Mouse (Mus musculus) thymus, postnatal 25 days (tissue): ENCODE results near the gene Shank2.

Experiments used
- DNase-seq: peaks from one replicate; pipeline ENCODE4 v3.0.0; 2022

The Shank2 gene

DNA sequence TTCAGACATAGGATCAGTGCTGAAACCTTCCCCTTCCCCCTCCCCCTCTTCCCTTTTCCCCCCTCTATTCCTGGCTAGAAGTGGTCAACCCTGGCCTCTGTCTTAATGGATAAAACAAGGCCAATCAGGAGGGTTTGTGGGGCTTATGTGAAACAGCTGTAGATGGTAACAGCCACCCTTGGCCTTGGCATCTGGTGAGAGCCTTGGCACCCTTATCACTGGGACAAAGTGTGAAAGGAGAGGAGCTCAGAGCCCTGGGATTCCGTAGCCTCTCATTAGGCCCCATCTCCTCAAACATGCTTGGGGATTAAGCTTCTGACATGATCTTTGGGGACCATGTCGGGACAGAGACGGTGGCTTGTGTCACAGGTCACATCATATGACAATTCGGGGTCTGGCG, 106.4 kb downstream of the Shank2 start:
- no peak for DNase-seq

DNA sequence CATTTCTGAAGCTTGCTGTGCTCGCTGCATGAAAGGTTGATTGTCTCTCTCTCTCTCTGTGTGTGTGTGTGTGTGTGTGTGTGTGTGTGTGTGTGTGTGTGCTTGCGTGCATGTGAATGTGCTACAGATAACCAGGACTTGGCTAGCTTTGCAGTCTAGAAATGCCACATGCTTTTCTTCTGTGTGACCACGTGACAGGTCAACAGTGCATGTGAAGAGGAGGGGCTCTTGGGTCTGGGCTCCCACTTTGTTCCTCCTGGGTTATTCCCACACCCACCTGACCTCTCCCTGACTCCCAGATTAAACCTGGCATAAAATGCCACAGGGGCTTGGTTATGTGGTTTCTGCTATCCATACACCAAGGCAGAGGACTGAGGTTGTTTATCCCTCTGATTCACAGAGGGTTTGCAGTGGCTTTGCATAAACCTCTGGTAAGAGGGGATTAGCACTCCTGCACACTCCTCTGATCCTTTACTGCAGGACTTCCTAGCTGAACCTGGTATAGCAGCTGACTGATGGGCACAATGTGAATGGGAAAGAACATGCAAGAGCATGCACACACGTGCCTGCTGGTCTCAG, 109.4 kb downstream of the Shank2 start:
- DNase-seq: no peak

DNA sequence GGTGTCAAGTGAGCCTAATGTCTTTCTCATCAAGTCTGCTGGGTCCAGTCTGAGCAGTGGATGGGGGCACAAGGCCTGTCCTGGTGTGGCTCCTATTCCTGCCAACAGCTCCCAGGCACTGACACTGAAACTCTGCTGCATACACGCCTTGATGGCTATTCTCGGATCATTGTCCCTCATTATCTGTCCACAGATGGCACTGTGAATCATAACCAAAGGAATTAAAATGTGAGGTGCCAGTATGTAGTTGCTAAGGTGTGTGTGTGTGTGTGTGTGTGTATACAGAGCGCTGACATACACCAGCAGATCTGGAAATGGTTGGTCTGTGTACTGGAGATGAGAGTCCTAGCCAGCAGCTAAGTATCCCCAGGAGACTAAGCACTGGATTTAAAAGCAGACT, 110.3 kb downstream of the Shank2 start:
- DNase-seq: no peak

DNA sequence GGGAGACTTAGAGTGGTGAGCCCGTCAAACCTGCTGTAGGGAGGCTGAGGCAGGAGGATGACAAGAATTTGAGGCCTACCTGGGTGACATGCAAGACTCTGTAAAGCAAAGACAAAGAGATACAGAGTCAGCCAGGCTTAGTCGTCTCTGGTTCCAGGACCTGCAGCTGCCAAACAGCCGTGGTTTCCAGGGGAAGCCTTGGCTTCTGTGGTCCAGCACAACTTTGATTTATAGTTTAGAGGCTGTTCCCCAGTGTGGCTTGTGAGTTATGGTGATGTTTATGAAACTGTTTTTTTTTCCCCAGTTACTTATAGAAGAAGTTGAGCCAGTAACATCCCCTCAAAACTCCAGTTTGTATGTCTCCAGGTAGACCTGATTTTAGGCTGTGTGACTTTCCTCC, 112.5 kb downstream of the Shank2 start:
- DNase-seq: no peak

DNA sequence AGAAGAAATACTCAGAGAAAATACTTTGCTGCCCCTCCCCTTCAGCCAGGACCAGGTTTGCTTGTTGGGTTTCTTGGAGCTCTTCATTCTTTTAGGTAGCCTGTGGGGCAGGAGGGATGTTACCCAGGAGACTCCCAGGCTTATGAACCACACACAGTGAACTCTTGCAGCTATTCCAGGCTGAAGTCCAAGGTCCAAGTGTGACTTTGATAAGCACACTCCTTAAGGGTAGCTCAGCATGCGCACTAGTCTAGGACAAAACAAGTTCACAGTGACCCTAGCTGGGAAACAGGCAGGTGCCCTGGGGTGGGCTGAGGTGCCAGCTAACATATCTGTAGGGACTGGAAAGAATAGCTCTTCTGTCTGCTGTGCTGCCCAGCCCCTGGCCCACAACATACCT, 117.8 kb downstream of the Shank2 start:
- no peak for DNase-seq

DNA sequence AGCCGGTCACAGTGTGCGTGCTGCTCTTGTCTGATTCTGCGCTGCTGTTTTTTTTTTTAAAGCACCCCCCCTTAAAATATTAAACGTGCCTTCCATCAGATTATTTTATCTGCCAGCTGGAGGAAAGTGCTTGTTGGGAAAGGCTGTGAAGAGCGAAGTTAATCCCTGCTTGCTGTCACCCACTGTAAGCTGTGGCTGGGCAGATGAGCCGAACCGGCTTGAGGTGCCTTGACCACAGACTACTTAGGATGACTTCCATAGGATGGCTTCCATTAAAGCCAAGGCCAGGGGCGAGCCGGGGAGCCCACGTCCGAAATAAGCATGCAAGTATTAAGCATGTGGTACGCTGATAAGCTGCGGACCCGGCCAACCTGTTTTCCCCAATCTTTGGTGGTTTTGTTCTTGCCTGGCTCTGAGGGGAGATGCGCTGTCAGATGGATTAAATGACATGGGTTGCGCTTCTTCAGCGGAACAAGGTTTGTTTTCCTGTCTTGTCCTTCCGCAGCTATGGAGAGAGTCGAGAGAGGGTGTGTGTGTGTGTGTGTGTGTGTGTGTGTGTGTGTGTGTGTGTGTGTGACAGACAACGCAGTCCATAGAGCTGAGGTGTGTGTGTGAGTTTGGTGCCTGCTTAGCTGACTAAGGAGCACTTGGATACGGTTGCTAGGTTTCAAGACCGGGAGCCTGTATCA, 131.1 kb downstream of the Shank2 start:
- no peak for DNase-seq

DNA sequence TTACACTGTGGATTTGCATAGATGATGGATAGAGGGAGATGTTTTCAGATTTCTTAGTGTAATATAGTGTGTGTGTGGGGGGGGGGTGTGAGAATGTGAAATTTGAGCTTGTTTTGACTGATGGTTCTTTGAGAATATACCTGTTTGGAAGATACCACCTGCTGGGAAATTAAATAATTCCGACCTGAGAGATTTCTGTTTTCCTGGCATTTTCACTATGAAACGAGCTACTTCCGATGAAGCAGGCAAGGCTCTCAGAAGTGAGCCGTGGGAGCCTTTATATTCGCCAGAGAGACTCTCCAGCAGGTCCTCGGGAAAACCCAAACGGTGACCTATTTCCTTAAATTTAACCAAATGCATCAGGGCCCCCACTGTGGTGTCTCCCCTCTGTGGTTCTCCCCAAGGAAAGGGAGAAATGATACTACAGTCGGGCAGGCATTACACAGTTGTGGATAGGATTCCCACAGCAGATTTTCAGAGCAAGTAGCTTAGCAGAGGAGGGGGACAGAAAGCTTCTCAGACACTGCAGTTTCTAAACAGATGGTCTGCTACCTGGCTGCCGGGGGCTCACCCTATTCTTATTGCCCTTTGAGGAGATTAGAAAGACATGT, 131.8 kb downstream of the Shank2 start:
- no peak for DNase-seq

DNA sequence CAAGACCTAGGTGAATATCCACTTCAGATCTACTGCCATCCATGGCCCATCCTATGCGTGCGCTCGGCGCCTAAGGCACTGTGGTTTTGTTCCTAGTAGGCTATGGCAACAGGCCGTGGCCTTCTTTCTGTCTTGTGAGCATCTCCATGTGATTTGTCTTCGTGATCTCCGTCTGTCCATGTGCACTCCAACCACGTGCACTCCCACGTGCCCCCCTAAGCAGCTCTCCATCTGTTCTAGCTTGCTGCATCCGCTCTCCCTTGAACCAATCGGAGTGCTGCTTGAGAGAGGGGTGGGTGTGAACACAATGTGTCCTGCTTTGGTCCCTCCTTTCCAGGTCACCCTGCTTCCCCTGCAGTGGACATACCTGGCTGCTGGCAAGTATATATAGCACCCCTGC, 133.0 kb downstream of the Shank2 start:
- no peak for DNase-seq

DNA sequence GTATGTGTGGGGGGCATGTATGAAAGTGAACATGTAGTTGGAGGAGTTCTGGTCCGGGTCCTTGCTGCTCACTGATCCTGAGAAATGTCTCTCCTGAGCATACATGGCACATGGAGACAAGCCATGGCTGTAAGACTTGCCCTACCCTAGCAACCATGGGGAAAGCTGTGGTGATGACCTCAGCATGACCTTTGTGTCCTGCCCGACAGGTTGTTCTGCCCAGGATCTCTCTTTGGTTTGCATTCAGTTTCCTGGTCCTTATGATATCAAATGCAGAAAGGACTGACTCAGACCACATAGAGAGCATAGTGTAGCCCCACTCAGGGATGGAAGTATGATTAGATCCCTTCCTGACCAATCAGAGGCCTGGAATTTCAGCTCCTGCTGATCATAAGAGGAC, 136.1 kb downstream of the Shank2 start:
- DNase-seq: no peak

DNA sequence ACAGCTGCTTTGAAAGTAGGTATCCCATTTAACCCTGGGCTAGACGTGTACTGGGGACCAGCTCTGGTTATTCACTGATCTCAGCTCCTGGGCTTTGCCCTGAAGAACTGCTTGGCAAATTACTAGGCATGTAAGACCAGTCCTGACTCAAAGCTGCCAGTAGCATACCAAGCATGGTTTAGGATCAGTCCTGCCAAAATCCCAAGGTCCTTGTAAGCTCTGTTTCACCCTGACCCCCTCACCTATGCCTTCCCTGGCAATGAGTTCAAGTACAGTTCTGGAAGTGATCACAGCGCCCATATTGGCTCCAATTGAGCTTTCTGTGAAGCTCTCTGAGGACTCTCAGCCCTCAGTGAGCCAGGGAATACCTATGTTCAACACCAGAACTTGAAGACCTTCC, 136.7 kb downstream of the Shank2 start:
- no peak for DNase-seq

DNA sequence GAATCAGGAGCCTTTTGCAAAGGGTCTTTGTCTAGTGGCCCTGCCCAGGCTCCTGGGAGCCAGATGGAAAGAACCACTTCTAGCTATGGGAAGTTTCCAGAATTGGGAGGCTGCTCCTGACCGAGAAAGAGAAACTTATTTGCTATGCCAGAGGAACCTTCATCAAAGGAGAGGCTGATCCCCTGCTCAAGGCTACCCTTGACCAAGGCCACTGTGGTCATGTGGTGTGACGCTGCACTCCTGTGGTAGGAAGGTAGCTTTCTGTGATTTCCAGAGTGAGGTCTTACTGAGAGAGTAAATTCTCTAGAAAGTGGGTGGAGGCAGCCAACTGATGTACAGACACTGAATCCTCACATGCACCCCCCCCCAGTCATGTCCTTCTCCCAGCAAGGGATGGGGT, 138.0 kb downstream of the Shank2 start:
- DNase-seq: no peak

DNA sequence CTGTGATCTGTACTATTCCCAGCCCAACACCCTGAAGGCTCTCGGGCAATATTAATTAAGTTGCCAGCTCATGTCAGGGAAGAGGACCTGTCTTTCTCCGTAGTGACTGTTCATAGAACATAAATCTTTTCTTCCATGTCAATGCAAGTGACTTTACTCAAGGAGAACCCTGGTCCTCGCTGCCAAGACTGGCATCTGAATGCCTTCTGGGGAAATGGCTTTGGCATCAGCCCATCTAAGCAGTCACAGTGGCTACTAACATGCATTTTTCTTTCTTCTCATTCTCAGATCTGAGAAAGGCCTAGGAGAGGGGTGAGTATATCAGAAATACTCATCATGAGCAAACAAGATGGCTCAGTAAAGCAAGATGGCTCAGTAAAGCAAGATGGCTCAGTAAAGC, 138.7 kb downstream of the Shank2 start:
- no peak for DNase-seq

DNA sequence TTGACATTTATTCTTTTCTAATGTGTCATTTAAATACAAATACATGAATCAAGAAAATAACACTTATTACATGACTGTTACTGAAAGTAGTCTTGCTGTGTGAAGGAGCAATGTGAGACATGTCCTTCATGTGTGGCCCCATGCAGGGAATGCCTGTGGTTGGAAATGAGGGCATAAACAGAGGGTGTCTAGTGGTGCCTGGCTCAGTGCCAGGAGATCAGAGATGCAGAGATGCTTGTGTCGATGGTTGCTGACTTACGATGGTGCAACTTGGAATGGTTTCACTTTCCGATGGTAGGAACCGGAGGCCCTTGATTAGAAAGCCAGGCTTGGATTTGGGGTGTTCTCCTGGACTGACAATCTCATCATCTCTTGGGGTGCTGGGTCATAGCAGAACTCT, 140.3 kb downstream of the Shank2 start:
- DNase-seq: no peak

DNA sequence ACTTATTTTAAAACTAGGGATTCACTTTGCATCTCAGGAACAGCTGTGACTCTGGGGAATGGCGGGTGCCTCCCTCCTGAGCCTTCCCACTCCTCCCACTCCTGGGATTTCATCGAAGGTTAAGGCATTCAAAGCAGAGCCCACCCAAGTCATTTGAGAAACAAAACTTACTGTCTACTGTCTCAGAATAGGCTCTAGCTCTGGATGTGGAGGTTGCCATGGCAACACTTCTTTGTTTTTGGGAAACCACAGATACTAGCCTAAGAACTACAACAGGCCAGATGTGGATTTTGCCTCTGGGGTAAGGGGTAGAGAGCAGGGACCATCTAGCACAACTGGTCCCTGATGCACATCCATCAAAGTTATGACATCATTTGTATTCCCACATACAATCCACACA, 142.2 kb downstream of the Shank2 start:
- DNase-seq: no peak

DNA sequence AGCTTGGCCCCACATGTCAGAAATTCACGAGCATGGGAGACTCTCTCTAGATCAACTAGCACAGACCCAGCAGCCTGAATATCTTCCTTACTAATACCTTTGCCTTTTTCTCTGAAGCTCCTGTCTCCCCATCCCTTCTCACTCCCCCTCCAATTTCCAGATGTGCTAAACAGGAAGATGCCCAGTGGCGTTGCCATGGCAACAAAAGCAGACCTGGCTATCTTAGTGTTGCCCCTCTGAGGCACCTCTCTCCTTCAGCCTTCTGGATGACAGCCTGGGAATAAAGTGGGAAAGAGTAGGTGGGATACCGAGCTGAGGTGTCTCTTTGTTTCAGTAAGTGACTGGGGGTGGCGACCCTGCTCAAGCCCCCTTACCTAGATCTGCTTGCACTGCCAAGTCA, 146.4 kb downstream of the Shank2 start:
- no peak for DNase-seq

DNA sequence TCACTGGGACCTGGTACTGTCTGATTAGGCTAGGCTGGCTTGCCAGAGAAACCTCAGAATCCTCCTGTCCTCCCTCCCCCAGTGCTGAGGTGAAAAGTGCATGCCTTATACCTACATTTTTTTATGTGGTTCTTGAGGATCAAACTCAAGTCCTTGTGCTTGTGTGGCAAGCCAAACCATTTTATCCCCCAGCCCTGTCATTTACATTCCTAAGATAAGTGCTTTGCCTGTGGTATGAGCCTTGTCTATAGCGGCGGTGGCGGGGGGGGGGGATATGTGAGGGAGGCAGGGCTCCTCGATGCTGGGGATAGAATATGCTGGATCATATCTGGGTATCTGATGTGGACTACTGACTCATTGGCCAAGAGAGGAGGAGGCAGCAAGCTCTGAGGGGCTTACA, 151.4 kb downstream of the Shank2 start:
- no peak for DNase-seq

DNA sequence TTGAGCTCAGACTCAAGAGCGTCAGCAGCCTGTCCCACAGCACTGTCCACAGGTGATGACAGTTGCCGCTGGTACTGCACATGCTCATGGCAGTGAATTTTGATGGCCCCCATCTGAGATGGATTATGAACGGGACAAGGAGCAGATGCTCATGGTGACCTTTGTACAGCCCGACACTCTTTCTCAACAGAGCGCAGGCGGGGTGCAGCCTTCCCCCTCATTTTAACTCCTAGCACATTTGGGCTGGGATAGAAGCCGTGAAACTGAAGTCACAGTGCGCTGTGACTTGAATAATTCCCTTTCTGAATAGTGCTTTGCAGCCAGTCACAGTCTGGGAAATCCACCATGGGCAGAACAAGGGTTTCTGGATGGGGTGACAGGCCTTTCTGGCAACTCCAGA, 152.0 kb downstream of the Shank2 start:
- DNase-seq: no peak

DNA sequence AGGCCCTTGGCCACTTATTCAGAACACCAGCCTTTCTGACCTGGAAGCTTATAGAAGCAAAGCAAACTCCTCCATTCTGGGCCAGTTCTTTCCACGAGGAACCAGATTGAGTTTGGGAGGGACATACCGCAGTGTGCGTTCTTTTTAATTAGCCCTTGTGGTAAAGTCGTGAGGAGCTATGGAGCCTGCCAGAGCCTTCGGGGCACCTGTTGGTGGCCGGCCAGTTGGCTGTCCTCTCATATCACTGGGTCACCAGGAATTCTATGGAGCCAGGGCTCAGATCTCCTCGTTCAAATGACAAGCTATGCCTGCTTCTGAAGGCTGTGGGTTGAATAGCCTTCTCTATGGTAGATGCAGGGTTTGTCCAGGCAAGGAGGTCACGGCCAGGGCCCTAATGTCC, 156.2 kb downstream of the Shank2 start:
- DNase-seq: no peak

DNA sequence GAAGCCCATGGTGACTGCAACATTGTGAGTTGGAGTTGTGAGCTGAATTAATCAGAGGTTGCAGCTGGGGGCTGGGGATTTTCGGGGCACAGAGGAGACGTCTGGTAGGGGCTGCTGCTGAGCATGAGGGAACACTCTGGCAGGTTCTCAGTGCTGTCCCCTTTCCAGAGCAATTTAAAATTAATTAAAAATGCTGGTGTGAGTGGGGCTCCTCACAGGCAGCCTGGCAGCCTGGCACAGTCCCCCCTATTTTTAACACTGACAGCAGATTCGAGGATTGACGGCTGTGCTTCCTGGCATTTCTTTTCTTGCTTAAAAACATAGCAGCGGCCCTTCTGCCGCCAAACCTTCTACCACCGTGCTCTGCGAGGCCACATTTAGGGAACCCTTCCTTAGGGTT, 157.8 kb downstream of the Shank2 start:
- DNase-seq: no peak

DNA sequence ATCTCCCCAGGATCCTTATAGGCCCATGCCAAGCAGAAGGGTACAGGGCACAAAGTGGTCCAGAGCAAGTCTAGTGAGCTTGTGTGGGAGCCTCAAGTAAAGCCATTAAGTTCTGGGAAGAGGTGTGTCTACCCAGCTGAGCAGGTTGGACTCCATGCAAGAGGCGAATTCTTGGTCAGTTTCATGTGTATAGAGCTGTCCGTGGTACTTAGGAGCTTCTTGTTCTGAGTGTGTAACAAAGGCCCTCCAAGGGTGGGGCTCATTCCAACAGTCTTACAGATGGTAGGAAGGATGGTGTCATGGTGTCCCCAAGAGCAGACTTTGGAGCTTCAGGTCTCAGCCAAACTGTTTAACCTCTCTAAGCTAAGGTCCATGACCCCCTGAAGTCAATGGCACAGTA, 158.3 kb downstream of the Shank2 start:
- DNase-seq: no peak

DNA sequence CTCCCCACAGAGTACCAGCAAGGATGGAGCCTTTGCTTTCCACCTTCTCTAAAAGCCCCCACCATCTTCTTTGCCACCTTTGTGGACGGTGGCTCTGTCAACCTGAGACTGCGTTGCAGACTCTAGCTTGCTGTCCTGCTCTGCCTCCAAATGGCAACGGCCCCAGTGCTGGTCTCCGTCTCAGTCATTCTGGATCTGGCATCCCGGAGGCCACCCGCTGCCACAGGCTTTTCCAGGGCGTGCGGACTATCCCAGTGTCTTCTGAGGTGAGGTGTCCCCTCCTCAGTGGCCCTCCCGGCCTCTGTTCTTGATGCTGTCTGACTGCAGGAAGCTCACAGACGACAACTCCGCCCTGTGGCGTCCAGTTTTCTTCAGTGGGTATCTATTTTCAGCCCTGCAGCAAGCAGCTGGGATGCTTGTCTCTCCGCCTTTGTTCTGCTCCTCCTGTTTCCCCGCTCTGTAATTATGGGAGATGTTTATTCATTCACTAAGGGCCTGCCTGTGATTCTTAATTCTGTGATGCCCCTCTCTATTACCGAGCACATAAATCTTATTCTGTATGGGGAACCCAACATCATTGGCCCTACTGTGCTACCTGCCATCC, 159.0 kb downstream of the Shank2 start:
- no peak for DNase-seq

DNA sequence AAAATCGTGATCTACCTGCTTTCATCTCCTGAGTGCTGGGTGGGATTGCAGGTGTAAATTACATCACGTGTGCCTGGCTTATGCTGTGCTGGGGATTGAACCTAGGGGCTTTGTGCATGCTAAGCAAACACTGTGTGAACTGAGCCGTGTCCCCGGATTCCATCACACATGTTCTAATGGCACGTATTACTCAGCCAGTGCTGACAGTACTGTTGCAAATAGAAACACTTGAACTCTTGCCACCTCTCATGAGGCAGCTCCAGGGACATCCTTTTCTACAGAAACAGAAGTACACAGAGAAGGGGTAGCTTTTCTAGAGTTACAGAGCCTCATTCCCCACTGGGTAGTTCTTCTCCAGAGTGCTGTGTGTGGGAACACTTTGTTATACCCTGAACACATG, 168.5 kb downstream of the Shank2 start:
- no peak for DNase-seq

DNA sequence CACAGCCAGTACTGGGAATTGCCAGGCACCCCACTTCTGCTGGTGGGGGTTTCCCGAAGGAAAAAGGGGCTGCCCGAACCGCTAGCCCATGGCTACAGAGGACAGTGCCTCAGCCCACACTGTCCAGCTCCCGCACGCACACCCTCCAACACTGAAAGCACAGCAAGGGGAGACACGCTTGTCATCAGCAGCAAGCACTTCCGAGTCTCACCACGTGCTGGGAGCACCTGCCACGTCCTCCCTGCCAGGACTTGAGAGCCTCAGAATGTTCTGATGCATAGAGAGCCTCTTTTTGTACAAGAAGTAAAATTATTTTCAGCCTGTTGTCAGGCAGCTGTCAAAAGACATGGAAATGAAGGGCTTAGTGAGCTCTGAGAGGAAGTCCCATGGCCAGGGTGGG, 169.0 kb downstream of the Shank2 start:
- DNase-seq: no peak

DNA sequence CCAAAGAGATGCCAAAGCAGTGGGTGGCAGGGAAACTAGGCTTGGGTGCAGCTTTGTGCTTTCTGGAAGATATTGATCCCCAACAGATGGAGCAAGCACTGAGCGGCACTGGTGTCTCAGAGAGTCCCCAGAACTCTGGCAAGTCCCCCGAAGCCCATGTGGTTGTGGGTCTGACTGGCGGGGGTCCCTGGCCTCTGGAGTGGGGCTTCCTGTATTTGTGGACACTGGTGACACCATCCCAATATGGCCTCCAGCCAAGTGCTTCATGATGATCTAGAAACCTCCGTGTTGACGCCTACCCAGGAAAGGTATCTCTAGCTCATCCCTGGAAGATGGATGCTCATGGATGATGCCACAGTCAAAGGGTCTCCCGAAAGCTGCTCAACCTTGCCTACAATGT, 172.1 kb downstream of the Shank2 start:
- DNase-seq: no peak

DNA sequence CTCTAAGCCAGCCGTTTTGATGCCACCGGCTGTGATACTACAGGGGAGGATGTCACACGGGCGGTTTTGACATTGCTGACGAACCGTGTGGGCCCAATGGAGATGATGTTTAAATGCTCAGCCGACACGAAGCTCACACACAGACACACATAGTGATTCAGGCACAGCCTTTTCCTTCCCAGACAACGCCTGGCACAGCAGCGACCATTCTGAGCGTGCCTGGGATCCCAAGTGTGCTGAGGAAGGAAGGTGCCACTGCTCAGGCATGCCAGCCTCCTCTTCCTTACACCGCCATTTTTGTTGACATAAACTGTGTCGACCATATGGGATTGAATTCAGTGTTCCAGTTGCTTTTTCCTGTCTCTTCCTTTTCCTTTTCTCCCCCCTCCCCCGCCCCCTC, 172.6 kb downstream of the Shank2 start:
- DNase-seq: no peak
